Mouse (Mus musculus) cerebellum, adult 11 months (tissue): ENCODE measurements around the gene 4930426L09Rik.
A peak's percentile ranks its signal among the peaks of the same experiment; 100 is the strongest.

Experiments used
- DNase-seq: peaks from one replicate; pipeline ENCODE4 v3.0.0; 2022

Gene 4930426L09Rik

GRCm38 (mm10) chr2:18998054-18998478, at the start of gene 4930426L09Rik, which contains the start of gene Pip4k2a:
Gene 4930426L09Rik, plus strand, starts transcription at chr2:18998343.
Gene Pip4k2a, minus strand, starts transcription at chr2:18998126.
- peak; percentile 87 for DNase-seq

- DNase-seq: no peak
Measured at GRCm38 (mm10) chr2:18948741-18949140, 49.4 kb upstream of the 4930426L09Rik start.

GRCm38 (mm10) chr2:18950758-18951157, 47.4 kb upstream of the 4930426L09Rik start:
- no peak for DNase-seq

GRCm38 (mm10) chr2:18952102-18952673, 46.0 kb upstream of the 4930426L09Rik start:
- DNase-seq: no peak

GRCm38 (mm10) chr2:18954422-18954821, 43.7 kb upstream of the 4930426L09Rik start:
- no peak for DNase-seq

- no peak for DNase-seq
Measured at GRCm38 (mm10) chr2:18955022-18955421, 43.1 kb upstream of the 4930426L09Rik start.

GRCm38 (mm10) chr2:18955671-18956070, 42.5 kb upstream of the 4930426L09Rik start:
- DNase-seq: no peak

GRCm38 (mm10) chr2:18956424-18956823, 41.7 kb upstream of the 4930426L09Rik start:
- no peak for DNase-seq

- no peak for DNase-seq
Measured at GRCm38 (mm10) chr2:18956945-18957344, 41.2 kb upstream of the 4930426L09Rik start.

- DNase-seq: no peak
Measured at GRCm38 (mm10) chr2:18957459-18957858, 40.7 kb upstream of the 4930426L09Rik start.

- no peak for DNase-seq
Measured at GRCm38 (mm10) chr2:18958044-18958443, 40.1 kb upstream of the 4930426L09Rik start.

- DNase-seq: no peak
Measured at GRCm38 (mm10) chr2:18958501-18958900, 39.6 kb upstream of the 4930426L09Rik start.

GRCm38 (mm10) chr2:18959008-18959407, 39.1 kb upstream of the 4930426L09Rik start:
- no peak for DNase-seq

GRCm38 (mm10) chr2:18959558-18959957, 38.6 kb upstream of the 4930426L09Rik start:
- DNase-seq: no peak

GRCm38 (mm10) chr2:18960376-18960973, 37.7 kb upstream of the 4930426L09Rik start:
- no peak for DNase-seq

GRCm38 (mm10) chr2:18962502-18962901, 35.6 kb upstream of the 4930426L09Rik start:
- no peak for DNase-seq

GRCm38 (mm10) chr2:18963286-18964040, 34.7 kb upstream of the 4930426L09Rik start:
- no peak for DNase-seq

GRCm38 (mm10) chr2:18965108-18965507, 33.0 kb upstream of the 4930426L09Rik start:
- no peak for DNase-seq

GRCm38 (mm10) chr2:18965950-18966349, 32.2 kb upstream of the 4930426L09Rik start:
- DNase-seq: no peak

- DNase-seq: no peak
Measured at GRCm38 (mm10) chr2:18966566-18966965, 31.6 kb upstream of the 4930426L09Rik start.

- no peak for DNase-seq
Measured at GRCm38 (mm10) chr2:18967451-18968063, 30.6 kb upstream of the 4930426L09Rik start.

GRCm38 (mm10) chr2:18969066-18969681, 29.0 kb upstream of the 4930426L09Rik start:
- DNase-seq: no peak

GRCm38 (mm10) chr2:18970461-18970860, 27.7 kb upstream of the 4930426L09Rik start:
- DNase-seq: no peak
